ENCODE assay signal across 8 mouse cellular contexts in genomic region chr3:127791056-127791483, GRCm38 (mm10). TPM values are rescaled to one million over a fixed set of nuclear protein-coding genes. Genes with fewer than 3 reads are reported as not detected.
A peak's percentile ranks its signal among the peaks of the same experiment; 100 is the strongest.
DNase-seq lines count a peak whose midpoint lies in the region; ATAC-seq lines count a peak whose summit lies in the region.

No protein-coding gene starts in this region.

- H3K27me3 ChIP-seq in neural tube, embryonic 15.5 days (replicated peaks) = peaks cover 36% of the 10 kb centered on the region

- H3K4me3 ChIP-seq in neural tube, embryonic 15.5 days (replicated peaks) = peak overlapping the region; percentile 53

- H3K36me3 ChIP-seq in neural tube, embryonic 15.5 days = no peaks in the 10 kb centered on the region

- H3K9ac ChIP-seq in neural tube, embryonic 15.5 days (replicated peaks) = peak overlapping the region; percentile 51; the same call in 1 of the 2 replicates

- 2% methylated on average over 15 of the region's 15 CpGs for WGBS in neural tube, embryonic 15.5 days

- H3K4me1 ChIP-seq in neural tube, embryonic 15.5 days = peaks cover 22% of the 10 kb centered on the region

- peak; percentile 37 for DNase-seq in embryo, embryonic 11 days
- no peak for DNase-seq in embryo, embryonic 9.5 days (ENCODE audit: extremely low spot score)
- DNase-seq in c-Kit-positive CD71-positive TER-119-positive erythroid progenitor cells, embryonic 14.5 days (ENCODE audit: low spot score) = peak; percentile 42
- peak; percentile 8 to 28 for DNase-seq in heart, postnatal 10 days
- peak; percentile 43 for DNase-seq in liver
- DNase-seq in right cerebral cortex, postnatal 25 days = no peak
- DNase-seq in left cerebral cortex, postnatal 14 days (ENCODE audit: low spot score in 2 of 2) = no peak

- ATAC-seq in neural tube, embryonic 15.5 days (ENCODE audit: low FRiP score) = no peak

- peak overlapping the region; percentile 98 for H3K4me2 ChIP-seq in neural tube, embryonic 15.5 days

- no peak overlapping the region for H3K27ac ChIP-seq in neural tube, embryonic 15.5 days (replicated peaks)

- H3K9me3 ChIP-seq in neural tube, embryonic 15.5 days (replicated peaks) = no peaks in the 10 kb centered on the region

- intact Hi-C loops in heart, postnatal 10 days (cut with DNase I) = no loop called here
- intact Hi-C loops in left cerebral cortex, postnatal 14 days (cut with DNase I) = loop anchor here (5.0 kb wide), 1 partner anchor 156 kb away; no protein-coding TSS in a partner anchor

RNA-seq across cellular contexts. Expression of gene Tifa, which starts 1.5 kb away (rescaled TPM):
- total RNA-seq in heart, postnatal 10 days (2021) = 1 to 10 TPM; 3.1 to 3.5 TPM
- polyA plus RNA-seq in neural tube, embryonic 15.5 days (2015; fragmentation: Nextera tagmentation; extraction: Ambion mirVana) = 3.6 and 6.0 TPM in 2 replicates
- total RNA-seq in left cerebral cortex, postnatal 14 days (2021) = 1 to 10 TPM; 3.8 to 6.3 TPM

RNA-seq across cellular contexts. Expression of gene Alpk1, which starts 10.7 kb away (rescaled TPM):
- total RNA-seq in heart, postnatal 10 days (2021) = 1 to 10 TPM; 5.1 to 5.5 TPM
- 0.61 and 0.96 TPM in 2 replicates for polyA plus RNA-seq in neural tube, embryonic 15.5 days (2015; fragmentation: Nextera tagmentation; extraction: Ambion mirVana)
- 1 to 10 TPM; 3.9 to 4.9 TPM for total RNA-seq in left cerebral cortex, postnatal 14 days (2021)

RNA-seq across cellular contexts. Expression of gene Ap1ar, which starts 46.3 kb away (rescaled TPM):
- total RNA-seq in heart, postnatal 10 days (2021) = 10 to 100 TPM; 18.1 to 18.9 TPM
- 94.2 and 105 TPM in 2 replicates for polyA plus RNA-seq in neural tube, embryonic 15.5 days (2015; fragmentation: Nextera tagmentation; extraction: Ambion mirVana)
- total RNA-seq in left cerebral cortex, postnatal 14 days (2021) = 10 to 100 TPM; 71.3 to 74.1 TPM

Comparison
In these comparisons a context has a peak if more than half of its experiments do, and no peak if none do; other contexts are left out.
1. DNase-seq: peak in embryo, embryonic 11 days (single experiment), c-Kit-positive CD71-positive TER-119-positive erythroid progenitor cells, embryonic 14.5 days (single experiment), heart, postnatal 10 days (2 of 2) and liver (single experiment); none in embryo, embryonic 9.5 days (single experiment), right cerebral cortex, postnatal 25 days (single experiment) and left cerebral cortex, postnatal 14 days (0 of 2).